Mouse (Mus musculus) limb, embryonic 15.5 days (tissue): ENCODE data around the gene Tuba8. TPM values are rescaled to one million over a fixed set of nuclear protein-coding genes. Genes with fewer than 3 reads are reported as not detected.

Experiments
- ATAC-seq: fragments of 200-750 bp; cut with Nextera tagmentation; 2 replicates; pipeline ENCODE4 v1.8.0; 2017; ENCODE audit warnings: low read depth, moderate TSS enrichment; ENCODE audit not compliant: insufficient number of reproducible peaks, low FRiP score, low TSS enrichment
- H3K27ac ChIP-seq: fragments of 300-500 bp; sonication (generic); 2 replicates; pipeline ENCODE4 v1.5.1; 2015; ENCODE audit warnings: moderate library complexity, mild to moderate bottlenecking, inconsistent platforms
- H3K27me3 ChIP-seq: fragments of 300-500 bp; sonication (generic); 2 replicates; pipeline ENCODE4 v1.6.1; 2015; ENCODE audit warnings: inconsistent platforms
- H3K36me3 ChIP-seq: fragments of 300-500 bp; sonication (generic); 2 replicates; pipeline ENCODE4 v1.6.1; 2015; ENCODE audit warnings: inconsistent platforms
- H3K4me1 ChIP-seq: fragments of 300-500 bp; sonication (generic); 2 replicates; pipeline ENCODE4 v1.6.1; 2015; ENCODE audit warnings: inconsistent platforms
- H3K4me2 ChIP-seq: fragments of 300-500 bp; sonication (generic); 2 replicates; pipeline ENCODE4 v1.6.1; 2015; ENCODE audit warnings: mild to moderate bottlenecking, inconsistent platforms
- H3K4me3 ChIP-seq: fragments of 300-500 bp; sonication (generic); 2 replicates; pipeline ENCODE4 v1.5.1; 2015; ENCODE audit warnings: mild to moderate bottlenecking, inconsistent platforms
- H3K9ac ChIP-seq: fragments of 300-500 bp; sonication (generic); 2 replicates; pipeline ENCODE4 v1.6.1; 2015; ENCODE audit warnings: inconsistent platforms
- H3K9me3 ChIP-seq: fragments of 300-500 bp; sonication (generic); 2 replicates; pipeline ENCODE4 v1.6.1; 2016; ENCODE audit warnings: inconsistent platforms
- WGBS: fragments of 180-500 bp; shearing (Covaris S2); methylation state at CpG from one replicate; pipeline ENCODE4 v1.1.7; 2015; 5-methylcytosine and 5-hydroxymethylcytosine counted together
- polyA plus RNA-seq: library from polyadenylated mRNA; unstranded; fragments of >200 nt; fragmentation: Nextera tagmentation; extraction: Ambion mirVana; gene quantifications from 2 replicates; pipeline ENCODE4 v1.2.1, GENCODE M21; 2015

The Tuba8 gene
- 16.3 and 18.0 TPM in 2 replicates for polyA plus RNA-seq

DNA sequence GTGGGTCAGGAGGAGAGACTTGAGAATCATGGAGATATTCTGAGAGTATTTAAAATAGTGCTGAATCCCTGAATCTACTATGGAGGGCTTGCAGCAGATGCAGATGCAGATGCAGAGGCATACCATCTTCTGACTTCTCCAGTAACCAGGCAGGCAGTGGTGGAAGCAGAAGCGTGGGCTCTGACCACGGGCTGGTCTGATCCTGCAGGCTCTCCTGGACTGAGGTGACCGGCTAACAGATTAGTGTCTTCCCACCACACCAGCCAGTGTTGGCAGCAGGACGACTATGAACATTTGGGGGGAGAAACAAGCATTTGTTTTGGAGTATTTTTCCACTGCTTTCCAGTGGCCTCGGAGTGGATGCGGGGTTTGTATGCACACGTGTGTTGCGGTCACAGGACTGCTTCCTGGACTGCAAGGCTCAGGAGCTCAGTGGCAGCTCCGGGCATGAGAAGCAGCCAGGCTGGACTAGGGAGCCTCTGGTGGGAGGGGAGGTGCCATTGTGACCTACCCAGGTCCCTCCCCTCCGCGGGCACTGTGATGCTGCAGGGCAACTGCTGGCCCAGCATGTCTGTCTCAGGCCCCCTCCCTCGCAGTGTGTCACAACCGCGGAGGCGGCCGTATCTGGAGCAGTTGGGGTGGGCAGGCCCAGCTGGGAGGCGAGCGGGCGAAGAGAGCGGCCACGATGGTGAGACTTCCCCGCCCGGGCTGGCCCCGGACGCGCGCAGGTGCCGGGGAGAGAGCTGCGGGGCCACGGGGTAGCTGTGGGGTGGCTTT is at the start of gene Tuba8:
TSS of gene Tuba8 (plus strand) at position 548 of the 777 bp plus-strand sequence.
- peaks cover 27% of the 10 kb centered on the region for H3K27me3 ChIP-seq
- 4% methylated on average over 30 of the region's 30 CpGs for WGBS
- ATAC-seq = no peak

DNA sequence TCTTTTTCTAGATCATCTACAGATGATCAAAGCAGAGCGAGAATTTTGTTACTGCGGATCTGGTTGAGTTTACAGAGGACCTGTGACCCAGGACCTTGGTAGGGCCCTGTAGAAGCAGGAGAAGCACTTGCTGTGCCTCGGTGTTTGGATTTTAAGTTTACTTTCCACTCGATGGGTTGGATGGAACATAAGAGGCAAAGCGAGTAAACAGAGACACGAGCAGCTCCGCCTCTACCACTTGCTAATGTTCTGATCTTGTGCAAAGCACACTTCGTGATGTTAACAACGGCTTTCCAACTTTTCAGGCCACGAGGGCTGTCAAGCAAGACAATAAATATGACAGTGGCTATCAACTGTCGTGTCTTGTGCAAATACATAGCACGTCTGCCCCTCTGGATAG is 47.9 kb upstream of the Tuba8 start:
- Histone ChIP-seq H3K4me3 (no peak overlapping the region), H3K36me3 (no peaks in the 10 kb centered on the region), H3K9ac (no peak overlapping the region), H3K27ac (no peak overlapping the region), H3K27me3 (no peaks in the 10 kb centered on the region), H3K9me3 (no peaks in the 10 kb centered on the region), H3K4me1 (peaks cover 11% of the 10 kb centered on the region), H3K4me2 (no peak overlapping the region)
- ATAC-seq = no peak
- WGBS = 82% methylated on average over 12 of the region's 12 CpGs

More for the DNA sequence above, at the start of gene Tuba8:
- Histone ChIP-seq H3K4me2 (peak within 1 kb of the TSS; percentile 83), H3K9me3 (no peaks in the 10 kb centered on the region), H3K27ac (no peak within 1 kb of the TSS), H3K9ac (0 out of 2 replicates have a peak within 1 kb of the TSS, but pooled peaks have one; percentile 14), H3K36me3 (no peaks in the 10 kb centered on the region), H3K4me3 (peak within 1 kb of the TSS; percentile 36), H3K4me1 (peaks cover 19% of the 10 kb centered on the region)

- 49% methylated on average over 10 of the region's 10 CpGs for WGBS
- peaks cover 4% of the 10 kb centered on the region; the same call in 1 of the 2 replicates for H3K4me1 ChIP-seq
- H3K9me3 ChIP-seq = no peaks in the 10 kb centered on the region
- no peak for ATAC-seq
- H3K36me3 ChIP-seq = no peaks in the 10 kb centered on the region
- H3K27me3 ChIP-seq = no peaks in the 10 kb centered on the region
- no peak overlapping the region for H3K4me2 ChIP-seq
- no peak overlapping the region for H3K27ac ChIP-seq
- no peak overlapping the region for H3K9ac ChIP-seq
- H3K4me3 ChIP-seq = no peak overlapping the region
These were observed 44.4 kb upstream of the Tuba8 start for GRCm38 (mm10) chr6:121166098-121166552.

- no peak overlapping the region for H3K4me3 ChIP-seq
- no peak overlapping the region for H3K9ac ChIP-seq
- H3K4me2 ChIP-seq = no peak overlapping the region
- H3K4me1 ChIP-seq = peaks cover 4% of the 10 kb centered on the region; the same call in 1 of the 2 replicates
- H3K27me3 ChIP-seq = no peaks in the 10 kb centered on the region
- WGBS = 59% methylated on average over 7 of the region's 7 CpGs
- no peaks in the 10 kb centered on the region for H3K36me3 ChIP-seq
- H3K9me3 ChIP-seq = no peaks in the 10 kb centered on the region
- H3K27ac ChIP-seq = no peak overlapping the region
- no peak for ATAC-seq
These were observed 43.0 kb upstream of the Tuba8 start for GRCm38 (mm10) chr6:121167381-121167975.

GRCm38 (mm10) chr6:121171102-121171501 is 39.4 kb upstream of the Tuba8 start:
- Histone ChIP-seq H3K4me3 (no peak overlapping the region), H3K9me3 (no peaks in the 10 kb centered on the region), H3K4me1 (peaks cover 9% of the 10 kb centered on the region), H3K27me3 (no peaks in the 10 kb centered on the region), H3K36me3 (no peaks in the 10 kb centered on the region), H3K27ac (no peak overlapping the region), H3K9ac (no peak overlapping the region), H3K4me2 (no peak overlapping the region)
- ATAC-seq = no peak; the same call in 1 of the 2 replicates
- WGBS = 77% methylated on average over 6 of the region's 6 CpGs

DNA sequence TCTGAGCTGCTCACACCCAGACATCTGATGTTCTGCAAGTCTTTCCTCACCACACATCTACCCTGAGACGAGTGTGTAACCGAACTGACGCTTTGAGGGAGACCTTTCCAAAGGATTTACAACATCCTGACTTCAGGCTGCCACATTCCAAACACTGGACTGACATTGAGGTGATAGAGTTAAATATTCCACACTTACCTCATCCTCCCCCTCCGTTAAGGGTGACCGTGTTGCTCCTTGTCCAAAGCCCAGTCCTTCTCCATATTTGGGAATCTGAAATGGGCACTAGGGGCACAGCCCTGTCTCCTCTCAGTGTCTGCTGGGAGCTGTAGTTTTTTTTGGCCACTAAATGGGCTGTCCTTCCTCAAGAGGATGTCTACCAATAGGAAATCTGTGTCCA is 37.0 kb upstream of the Tuba8 start:
- Histone ChIP-seq H3K27ac (0 out of 2 replicates have a peak overlapping the region, but pooled peaks have one; percentile 17), H3K36me3 (no peaks in the 10 kb centered on the region), H3K4me2 (no peak overlapping the region), H3K9me3 (no peaks in the 10 kb centered on the region), H3K9ac (no peak overlapping the region), H3K4me1 (peaks cover 22% of the 10 kb centered on the region), H3K27me3 (no peaks in the 10 kb centered on the region), H3K4me3 (no peak overlapping the region)
- no peak for ATAC-seq
- 36% methylated on average over 5 of the region's 5 CpGs for WGBS

DNA sequence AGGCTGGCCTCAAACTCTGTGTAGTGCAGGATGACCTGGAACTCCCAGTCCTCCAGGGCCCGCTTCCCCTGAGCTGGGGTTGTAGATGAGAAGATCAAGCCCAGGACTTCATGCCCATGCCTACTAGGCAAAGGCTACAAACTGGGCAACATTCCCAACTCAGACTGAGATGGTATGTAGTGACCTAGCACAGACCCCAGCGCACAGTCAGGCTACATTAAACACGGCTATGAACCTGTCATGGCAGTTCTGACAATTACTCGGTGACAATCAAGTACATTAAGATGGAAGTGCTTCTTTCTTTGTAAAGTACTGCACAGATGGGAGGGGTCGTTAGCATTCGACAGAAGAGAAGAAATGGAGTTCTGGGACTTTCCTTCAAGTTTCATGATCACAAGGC is 35.7 kb upstream of the Tuba8 start:
- H3K9ac ChIP-seq = no peak overlapping the region
- H3K9me3 ChIP-seq = no peaks in the 10 kb centered on the region
- no peak overlapping the region for H3K4me3 ChIP-seq
- H3K4me2 ChIP-seq = no peak overlapping the region
- no peaks in the 10 kb centered on the region for H3K36me3 ChIP-seq
- H3K27ac ChIP-seq = no peak overlapping the region
- 85% methylated on average over 6 of the region's 6 CpGs for WGBS
- no peak for ATAC-seq
- H3K27me3 ChIP-seq = no peaks in the 10 kb centered on the region
- H3K4me1 ChIP-seq = peaks cover 22% of the 10 kb centered on the region

DNA sequence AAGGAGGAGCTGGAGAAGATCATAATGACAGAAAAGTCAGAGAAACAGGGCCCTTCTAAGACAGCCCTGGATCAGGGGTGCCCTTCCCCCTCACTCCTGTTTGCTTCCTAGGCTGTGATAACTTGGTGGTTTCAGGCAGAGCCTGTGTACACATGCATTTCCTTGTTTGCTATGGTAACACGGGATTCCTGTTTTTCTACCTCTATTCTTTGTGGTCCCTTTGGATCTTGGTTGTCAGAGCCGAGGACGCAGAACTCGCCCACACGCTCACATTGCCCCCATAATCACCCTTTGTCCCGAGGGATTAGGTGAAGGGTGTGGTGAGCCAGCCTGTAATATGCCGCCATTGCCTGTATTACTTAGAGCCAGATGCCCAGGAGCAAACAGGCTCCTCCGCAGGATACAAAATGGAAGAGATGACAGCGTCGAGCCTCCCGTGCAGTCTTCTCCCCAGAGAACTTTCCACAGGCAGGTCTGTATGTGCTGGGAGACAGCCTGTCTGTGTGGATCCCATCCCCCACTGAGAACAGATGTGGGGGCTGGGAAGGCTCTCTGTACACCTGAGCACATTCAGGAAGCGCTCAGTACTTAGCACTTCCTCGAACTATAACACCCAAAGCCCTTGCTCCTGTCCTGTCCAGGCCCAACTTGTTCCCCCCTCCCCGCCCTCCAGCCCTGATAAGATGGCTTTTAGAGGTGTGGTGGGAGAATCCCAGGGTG is 34.3 kb upstream of the Tuba8 start:
- H3K9ac ChIP-seq = no peak overlapping the region
- H3K36me3 ChIP-seq = no peaks in the 10 kb centered on the region
- no peak overlapping the region for H3K4me3 ChIP-seq
- no peaks in the 10 kb centered on the region for H3K27me3 ChIP-seq
- no peak overlapping the region; the same call in 1 of the 2 replicates for H3K27ac ChIP-seq
- peaks cover 22% of the 10 kb centered on the region for H3K4me1 ChIP-seq
- no peaks in the 10 kb centered on the region for H3K9me3 ChIP-seq
- WGBS = 34% methylated on average over 14 of the region's 14 CpGs
- ATAC-seq = no peak
- no peak overlapping the region for H3K4me2 ChIP-seq

DNA sequence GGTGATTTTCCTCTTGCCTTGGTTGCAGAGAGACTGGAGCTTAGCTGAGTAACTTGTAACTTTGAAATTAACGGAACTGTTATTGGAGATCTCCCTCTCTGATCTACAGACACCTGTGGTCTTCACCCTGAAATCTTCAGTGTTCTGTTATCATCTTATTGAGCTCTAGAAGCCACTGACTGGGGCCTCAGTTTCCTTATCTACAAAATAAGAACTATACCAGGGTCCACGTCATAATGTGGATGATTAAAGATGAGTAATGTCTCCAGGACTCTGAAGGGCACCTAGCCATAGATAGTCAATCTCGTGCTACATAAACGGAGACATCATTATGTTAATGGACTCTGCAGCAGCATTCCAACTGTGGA is 33.8 kb upstream of the Tuba8 start:
- Histone ChIP-seq H3K36me3 (no peaks in the 10 kb centered on the region), H3K27ac (no peak overlapping the region), H3K4me1 (peaks cover 22% of the 10 kb centered on the region), H3K9me3 (no peaks in the 10 kb centered on the region), H3K4me3 (no peak overlapping the region), H3K27me3 (no peaks in the 10 kb centered on the region), H3K9ac (no peak overlapping the region), H3K4me2 (no peak overlapping the region)
- no peak for ATAC-seq
- 69% methylated on average over 4 of the region's 4 CpGs for WGBS

- H3K9ac ChIP-seq = no peak overlapping the region
- H3K4me3 ChIP-seq = no peak overlapping the region
- H3K36me3 ChIP-seq = no peaks in the 10 kb centered on the region
- no peaks in the 10 kb centered on the region for H3K27me3 ChIP-seq
- H3K27ac ChIP-seq = no peak overlapping the region
- 63% methylated on average over 7 of the region's 7 CpGs for whole genome bisulfite sequencing
- no peaks in the 10 kb centered on the region for H3K9me3 ChIP-seq
- ATAC-seq = peak; percentile 7; the same call in 1 of the 2 replicates
- peaks cover 22% of the 10 kb centered on the region for H3K4me1 ChIP-seq
- H3K4me2 ChIP-seq = no peak overlapping the region
These were observed 33.3 kb upstream of the Tuba8 start for GRCm38 (mm10) chr6:121177118-121177708.

DNA sequence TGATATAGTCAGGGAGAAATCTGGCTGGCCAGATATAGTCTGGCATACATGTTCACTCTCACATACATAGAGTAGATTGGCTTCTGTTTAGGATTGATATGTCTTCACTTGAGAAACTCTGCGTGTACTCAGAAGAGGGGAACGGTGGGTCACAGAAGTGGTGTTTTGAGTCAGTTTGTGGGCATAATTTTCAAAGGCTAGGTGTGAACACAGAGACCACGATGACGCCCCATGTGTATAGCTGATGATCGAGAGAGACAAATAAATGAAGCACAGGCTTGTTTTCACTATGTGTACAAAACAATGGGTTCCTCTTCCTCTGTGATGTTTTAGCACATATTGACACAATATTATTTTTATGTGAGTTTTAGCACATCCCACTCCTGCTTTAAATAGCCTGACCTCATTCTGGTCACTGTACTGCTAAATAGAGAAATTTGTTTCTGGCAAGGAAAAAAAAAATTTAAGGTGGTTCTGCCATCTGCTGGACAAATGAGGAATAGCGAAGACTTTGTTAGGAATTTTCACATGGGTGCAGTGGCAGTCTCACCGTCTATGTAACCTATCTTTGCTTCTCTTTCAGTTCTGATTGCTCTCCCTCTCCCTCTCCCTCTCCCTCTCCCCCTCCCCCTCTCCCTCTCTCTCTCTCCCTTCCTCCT is 31.7 kb upstream of the Tuba8 start:
- Histone ChIP-seq H3K27ac (no peak overlapping the region), H3K36me3 (no peaks in the 10 kb centered on the region), H3K4me3 (no peak overlapping the region), H3K4me1 (peaks cover 22% of the 10 kb centered on the region), H3K4me2 (no peak overlapping the region), H3K27me3 (no peaks in the 10 kb centered on the region), H3K9me3 (no peaks in the 10 kb centered on the region), H3K9ac (no peak overlapping the region)
- WGBS = 58% methylated on average over 7 of the region's 7 CpGs
- no peak for ATAC-seq
